ENCODE assay signal across 9 mouse cellular contexts in genomic region chr5:125534611-125535324, GRCm38 (mm10). TPM values are rescaled to one million over a fixed set of nuclear protein-coding genes. Genes with fewer than 3 reads are reported as not detected.
DNase-seq lines count a peak whose midpoint lies in the region; ATAC-seq lines count a peak whose summit lies in the region.
"Had no signal": no experiment of that assay in that cellular context is flagged by ENCODE, and none has a peak within 500 bp of the region (broad histone marks: within the 10 kb centered on the region; RNA-seq: fewer than 3 reads in every experiment).

No protein-coding gene starts in this region.

- peaks cover 26% of the 10 kb centered on the region for H3K4me1 ChIP-seq in kidney, embryonic 16.5 days (ENCODE audit: insufficient read depth, low read length)

- WGBS in kidney, embryonic 16.5 days = 1% methylated on average over 26 of the region's 26 CpGs

- peaks cover 56% of the 10 kb centered on the region for H3K27me3 ChIP-seq in kidney, embryonic 16.5 days (ENCODE audit: insufficient read depth, low read length)

- H3K4me2 ChIP-seq in kidney, embryonic 16.5 days (replicated peaks; ENCODE audit: low read depth, low read length) = peak overlapping the region; percentile 32

- peak; percentile 68 for ATAC-seq in kidney, embryonic 16.5 days (ENCODE audit: low FRiP score, low TSS enrichment)

- DNase-seq in kidney, adult 11 months = no peak
- peak; percentile 62 to 63 for DNase-seq in frontal cortex, postnatal 14 days (ENCODE audit: low spot score in 2 of 2)
- DNase-seq in left cerebral cortex, postnatal 25 days (ENCODE audit: low spot score in 2 of 2) = peak; percentile 77 to 94
- peak; percentile 84 to 86 for DNase-seq in right cerebral cortex, postnatal 10 days (ENCODE audit: low spot score in 2 of 2)
- no peak for DNase-seq in c-Kit-positive CD71-positive TER-119-positive erythroid progenitor cells, embryonic 14.5 days (ENCODE audit: low spot score)
- DNase-seq in T-cell, adult 2 months (ENCODE audit: low spot score) = no peak
- no peak for DNase-seq in cerebellum, adult 18-20 months
- DNase-seq: adrenal gland, adult 2 months had no signal

- no peaks in the 10 kb centered on the region for H3K36me3 ChIP-seq in kidney, embryonic 16.5 days (ENCODE audit: insufficient read depth, low read length)

- H3K27ac ChIP-seq in kidney, embryonic 16.5 days (ENCODE audit: low read length) = no peak overlapping the region

- peak overlapping the region; percentile 22 for H3K4me3 ChIP-seq in kidney, embryonic 16.5 days (ENCODE audit: low read length)

- intact Hi-C loops in left cerebral cortex, postnatal 25 days (cut with DNase I) = loop anchor here (2.0 to 10.0 kb wide), 6 partner anchors 44 to 450 kb away; no protein-coding TSS in a partner anchor

- H3K9ac ChIP-seq in kidney, embryonic 16.5 days (replicated peaks; ENCODE audit: low read length) = no peak overlapping the region

- H3K9me3 ChIP-seq in kidney, embryonic 16.5 days (ENCODE audit: low read length) = no peaks in the 10 kb centered on the region

RNA-seq across cellular contexts. Expression of gene Tmem132b, which starts 3.2 kb away (rescaled TPM):
- 0.18 and 0.39 TPM in 2 replicates for polyA plus RNA-seq in kidney, embryonic 16.5 days (2015; fragmentation: Nextera tagmentation; extraction: Ambion mirVana)
- total RNA-seq in left cerebral cortex, postnatal 25 days (2021) = 100 to 1,000 TPM; 125 to 141 TPM

RNA-seq across cellular contexts. Expression of gene Aacs, which starts 59.2 kb away (rescaled TPM):
- 39.8 and 41.1 TPM in 2 replicates for polyA plus RNA-seq in kidney, embryonic 16.5 days (2015; fragmentation: Nextera tagmentation; extraction: Ambion mirVana)
- total RNA-seq in left cerebral cortex, postnatal 25 days (2021) = 10 to 100 TPM; 43.0 to 52.1 TPM

Comparison
In these comparisons a context has a peak if more than half of its experiments do, and no peak if none do; other contexts are left out.
1. DNase-seq: peak in frontal cortex, postnatal 14 days (2 of 2), left cerebral cortex, postnatal 25 days (2 of 2) and right cerebral cortex, postnatal 10 days (2 of 2); none in kidney, adult 11 months (single experiment), c-Kit-positive CD71-positive TER-119-positive erythroid progenitor cells, embryonic 14.5 days (single experiment), T-cell, adult 2 months (single experiment) and cerebellum, adult 18-20 months (0 of 2).